Mouse (Mus musculus): ENCODE measurements around the gene Gltp.

Gltp gene

DNA sequence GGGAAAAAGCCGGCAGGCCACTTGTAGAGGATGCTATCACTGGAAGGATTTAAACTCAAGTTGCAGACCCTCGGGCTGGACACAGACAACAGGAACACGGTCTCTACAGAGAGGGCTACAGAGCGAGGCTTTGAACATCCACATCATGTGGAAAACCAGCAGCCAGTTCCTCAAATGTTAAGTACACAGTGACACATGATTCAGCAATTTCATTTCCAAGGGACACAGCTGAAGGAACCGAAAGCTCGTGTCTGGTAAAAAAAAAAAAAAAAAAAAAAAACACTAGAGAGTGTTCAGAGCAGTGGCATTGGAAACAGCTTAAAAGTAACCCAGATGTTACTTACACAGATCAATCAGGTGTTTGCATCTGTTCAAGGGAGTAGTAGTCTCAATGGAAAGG lies 29.8 kb downstream of the Gltp start:
- DNase-seq (ENCODE audit: low read depth, low spot score): no peak

DNA sequence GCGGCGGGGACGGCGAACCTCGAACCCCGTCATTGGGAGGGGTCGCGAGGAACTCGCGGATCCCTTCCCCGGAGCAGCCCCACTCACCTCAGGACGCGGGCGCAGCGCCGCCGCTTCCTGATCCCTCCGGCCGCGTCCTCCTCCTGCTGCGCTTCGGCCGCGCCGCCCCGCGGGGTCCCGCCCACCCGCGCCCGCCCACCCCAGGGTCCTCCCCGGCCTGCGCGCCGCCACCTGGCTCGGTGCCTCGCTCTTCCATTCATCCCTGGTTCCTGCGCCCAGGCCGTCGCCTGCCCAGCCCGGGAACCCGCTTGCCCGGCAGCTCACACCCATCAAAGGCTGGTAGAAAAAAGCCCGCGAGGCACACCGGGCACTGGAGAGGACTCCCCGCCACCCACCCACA lies 32.5 kb downstream of the Gltp start, which contains the start of gene Trpv4:
Gene Trpv4, minus strand, starts transcription at position 167 of the 400 bp plus-strand sequence.
- no peak for DNase-seq (ENCODE audit: low read depth, low spot score)

GRCm38 (mm10) chr5:114657426-114657825 lies 33.4 kb downstream of the Gltp start:
- no peak for DNase-seq (ENCODE audit: low read depth, low spot score)

- DNase-seq (ENCODE audit: low read depth, low spot score): no peak
Observed at GRCm38 (mm10) chr5:114656305-114656704, 34.5 kb downstream of the Gltp start.

- DNase-seq (ENCODE audit: low read depth, low spot score): no peak
Observed at GRCm38 (mm10) chr5:114655721-114656120, 35.1 kb downstream of the Gltp start.

DNA sequence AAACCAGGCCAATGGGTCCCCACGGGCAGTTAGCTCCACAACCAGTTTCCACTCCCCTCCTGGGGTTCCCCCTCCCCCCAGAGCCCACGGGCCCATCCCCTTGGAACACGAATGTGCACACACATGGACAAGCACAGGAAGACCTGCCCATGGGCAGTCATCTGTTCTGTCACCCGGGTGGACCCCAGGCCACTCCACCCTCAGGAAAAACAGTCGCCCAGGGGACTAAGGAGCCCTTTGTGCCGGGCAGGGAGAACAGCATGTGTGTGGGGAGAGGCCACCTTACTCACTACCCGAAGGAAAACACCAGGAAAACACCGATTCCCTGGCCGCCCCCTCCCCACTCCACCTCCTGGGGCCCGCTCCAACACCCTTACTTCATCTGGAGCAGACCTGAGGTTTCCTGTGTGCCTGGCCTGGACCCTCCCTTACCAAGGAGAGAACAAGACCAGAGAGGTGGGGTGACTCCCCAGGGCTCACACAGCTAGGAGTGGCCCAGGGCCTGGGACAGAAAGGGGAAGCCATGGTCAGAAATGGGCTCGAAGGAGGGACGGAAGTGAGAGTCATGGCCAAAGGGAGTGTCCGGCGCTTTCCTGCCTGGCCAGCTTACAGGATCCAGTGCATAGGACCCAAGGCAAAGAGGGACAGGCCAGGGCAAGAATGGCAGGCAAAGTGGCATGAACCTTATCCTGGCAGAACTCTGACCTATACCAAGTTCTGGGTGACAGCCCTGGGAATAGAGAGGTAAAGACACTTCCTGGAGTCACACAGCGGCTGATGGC lies 36.9 kb downstream of the Gltp start:
- DNase-seq (ENCODE audit: low read depth, low spot score): no peak

DNA sequence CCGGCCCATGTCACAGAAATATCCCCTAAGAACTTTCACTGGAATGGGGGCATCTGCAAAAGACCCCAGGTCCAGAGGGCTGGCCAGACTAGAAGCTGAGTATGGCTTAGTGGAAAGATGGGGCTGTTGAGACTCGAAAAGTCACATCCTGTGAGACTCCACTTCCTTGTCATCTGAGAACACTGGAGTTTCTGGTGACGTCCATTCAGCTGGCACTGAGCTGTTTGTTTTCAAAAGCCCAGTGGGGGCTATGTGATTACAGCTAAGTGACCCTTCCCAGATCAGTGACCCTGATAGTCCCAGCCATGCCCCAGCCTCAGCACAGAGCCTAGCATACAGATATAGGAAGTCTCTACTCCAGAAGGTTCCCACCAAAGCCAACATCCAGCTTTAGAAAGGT lies 39.3 kb downstream of the Gltp start:
- DNase-seq (ENCODE audit: low read depth, low spot score): peak; percentile 39

- peak; percentile 27 for DNase-seq (ENCODE audit: low read depth, low spot score)
Observed at GRCm38 (mm10) chr5:114651002-114651401, 39.8 kb downstream of the Gltp start.

DNA sequence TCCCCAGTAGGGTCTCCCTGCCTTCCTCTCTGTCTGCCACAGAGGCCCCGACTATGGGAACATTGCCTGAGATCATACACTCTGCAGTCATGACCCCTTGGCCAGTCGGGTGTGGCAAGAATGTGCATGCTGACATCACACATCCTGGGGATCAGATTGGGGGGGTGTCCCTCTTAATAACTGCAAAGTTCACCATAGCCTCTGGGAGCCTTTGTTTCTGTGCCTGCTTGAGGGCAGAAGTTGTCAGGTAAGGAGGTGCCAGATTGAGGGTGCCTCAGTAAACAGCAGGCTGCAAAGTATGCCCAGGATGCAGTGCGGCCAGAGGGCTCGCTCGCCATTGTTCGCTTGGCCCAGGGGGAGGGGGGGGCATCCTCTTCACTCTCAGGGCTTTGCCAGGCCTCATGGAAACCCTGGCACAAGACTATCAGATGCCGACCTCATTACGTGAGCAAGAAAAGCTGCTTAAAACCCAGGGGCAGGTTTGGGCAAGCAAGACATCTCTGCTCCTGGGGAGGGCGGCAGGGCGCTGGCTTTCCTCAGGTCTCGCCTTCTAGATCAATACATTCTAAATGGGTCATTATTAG lies 42.0 kb downstream of the Gltp start:
- DNase-seq (ENCODE audit: low read depth, low spot score): no peak

GRCm38 (mm10) chr5:114647211-114647974 lies 43.4 kb downstream of the Gltp start:
- DNase-seq (ENCODE audit: low read depth, low spot score): peak; percentile 41

- DNase-seq (ENCODE audit: low read depth, low spot score): no peak
Observed at GRCm38 (mm10) chr5:114645916-114646315, 44.9 kb downstream of the Gltp start.

DNA sequence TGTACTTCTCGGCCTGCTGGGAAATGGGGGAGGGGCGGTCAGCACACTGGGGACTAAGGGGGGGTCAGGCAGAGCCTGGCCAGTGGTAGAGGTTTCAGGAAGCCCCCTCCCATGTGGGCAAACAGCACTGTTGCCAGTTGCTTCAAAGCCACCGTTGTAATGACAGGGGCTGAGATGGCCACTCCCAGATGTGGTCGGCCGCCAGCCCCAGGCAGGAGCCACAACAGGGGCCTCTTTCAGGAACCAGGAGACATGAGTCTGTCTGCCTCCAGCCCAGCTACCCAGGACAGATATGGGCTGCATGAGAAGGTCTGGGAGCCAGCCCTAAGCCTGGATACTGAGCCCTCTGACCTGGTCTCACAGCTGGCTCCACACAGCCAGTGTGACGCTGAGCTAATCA lies 45.9 kb downstream of the Gltp start:
- DNase-seq (ENCODE audit: low read depth, low spot score): no peak

GRCm38 (mm10) chr5:114640809-114641208 lies 50.0 kb downstream of the Gltp start:
- DNase-seq (ENCODE audit: low read depth, low spot score): no peak

- DNase-seq (ENCODE audit: low read depth, low spot score): no peak
Observed at GRCm38 (mm10) chr5:114639645-114639957, 51.2 kb downstream of the Gltp start.

GRCm38 (mm10) chr5:114638769-114639644 lies 51.8 kb downstream of the Gltp start:
- peak; percentile 93 for DNase-seq (ENCODE audit: low read depth, low spot score)

- peak; percentile 37 for DNase-seq (ENCODE audit: low read depth, low spot score)
Observed at GRCm38 (mm10) chr5:114636091-114636490, 54.7 kb downstream of the Gltp start.

- DNase-seq (ENCODE audit: low read depth, low spot score): peak; percentile 66
Observed at GRCm38 (mm10) chr5:114631336-114631735, 59.4 kb downstream of the Gltp start.

GRCm38 (mm10) chr5:114625590-114625989 lies 65.2 kb downstream of the Gltp start:
- peak; percentile 80 for DNase-seq (ENCODE audit: low read depth, low spot score)

DNA sequence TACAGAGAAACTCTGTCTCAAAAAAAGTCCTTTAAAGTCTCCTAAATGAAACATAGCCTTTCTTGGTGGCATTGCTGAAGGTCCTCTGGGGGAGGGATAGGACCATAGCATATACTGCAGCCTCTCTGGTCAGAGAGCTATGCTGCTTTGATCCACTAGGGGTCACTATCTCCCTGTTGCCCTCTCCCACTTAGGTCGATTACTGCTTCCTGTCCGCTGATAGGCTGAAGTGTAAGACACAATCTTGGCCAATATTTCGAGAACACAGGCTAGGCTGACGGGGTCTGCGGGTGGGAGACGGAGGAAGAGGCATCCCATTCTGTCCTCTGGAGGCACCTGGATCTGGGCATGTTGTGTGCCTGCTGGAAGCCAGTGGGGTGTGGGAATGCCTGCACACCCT lies 70.5 kb downstream of the Gltp start:
- peak; percentile 72 for DNase-seq (ENCODE audit: low read depth, low spot score)

All from CD4-positive, CD25-positive, alpha-beta regulatory T cell, adult 2 months (primary cell).